Mouse (Mus musculus): ENCODE results near the gene Phactr1. TPM values are rescaled to one million over a fixed set of nuclear protein-coding genes. Genes with fewer than 3 reads are reported as not detected.

Phactr1 gene
- polyA plus RNA-seq (2012; rRNA removed): 0.08 and 0.09 TPM in 2 replicates

GRCm38 (mm10) chr13:42680391-42680994 lies at the start of gene Phactr1:
TSS of gene Phactr1 (plus strand) at chr13:42680623.

GRCm38 (mm10) chr13:43171020-43171710 lies 490.7 kb downstream of the Phactr1 start, which contains the start of gene Tbc1d7:
TSS of gene Tbc1d7 (minus strand) at chr13:43171501.

